Mouse (Mus musculus): ENCODE results near the gene Ttll5. TPM values are rescaled to one million over a fixed set of nuclear protein-coding genes. Genes with fewer than 3 reads are reported as not detected.

The Ttll5 gene
- total RNA-seq, 4 experiments from 2014 or later: 4.6 to 6.3 (median 5.7) TPM

DNA sequence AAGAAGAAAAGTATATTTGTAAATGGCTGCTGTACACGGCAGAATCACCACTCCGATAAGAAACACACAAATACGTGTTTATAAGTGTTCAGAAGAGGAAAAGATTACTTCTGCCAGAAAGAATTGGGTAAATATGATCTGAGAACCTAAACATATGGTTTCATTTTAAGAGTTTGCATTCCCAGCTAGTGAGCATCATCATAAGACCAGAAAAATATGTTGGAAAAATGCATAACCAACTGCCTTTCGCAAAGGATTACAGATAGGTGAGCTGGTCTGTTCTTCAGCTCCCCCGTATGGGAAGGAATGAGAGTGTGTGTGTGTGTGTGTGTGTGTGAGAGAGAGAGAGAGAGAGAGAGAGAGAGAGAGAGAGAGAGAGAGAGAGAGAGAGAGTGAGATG is 186.2 kb downstream of the Ttll5 start:
- no peak for DNase-seq (ENCODE audit: low spot score in 2 of 2)

DNA sequence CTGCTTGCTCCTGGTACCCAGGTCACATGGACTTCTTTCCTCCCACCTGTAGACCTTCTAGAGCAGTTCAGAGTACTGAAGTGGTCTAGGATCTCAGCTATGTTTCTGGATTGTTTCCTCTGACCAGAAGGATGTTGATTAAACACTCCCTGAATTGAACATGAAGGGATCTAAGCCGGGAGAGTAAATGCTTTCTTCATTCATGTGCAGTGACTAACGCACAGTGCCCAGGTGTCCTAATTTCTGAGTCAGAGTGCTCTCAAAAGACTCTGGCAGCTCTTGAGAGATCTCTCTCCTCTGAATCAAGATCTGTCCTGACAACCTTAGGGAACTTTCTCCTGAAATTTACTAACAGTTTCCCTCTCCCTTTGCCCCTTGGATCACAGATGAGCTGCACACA is 187.7 kb downstream of the Ttll5 start:
- no peak for DNase-seq (ENCODE audit: low spot score in 2 of 2)

GRCm38 (mm10) chr12:86014174-86014573 is 189.7 kb downstream of the Ttll5 start:
- DNase-seq (ENCODE audit: low spot score in 2 of 2): no peak

GRCm38 (mm10) chr12:86014621-86015020 is 190.2 kb downstream of the Ttll5 start:
- no peak for DNase-seq (ENCODE audit: low spot score in 2 of 2)

- DNase-seq (ENCODE audit: low spot score in 2 of 2): no peak
These were observed 190.7 kb downstream of the Ttll5 start for GRCm38 (mm10) chr12:86015114-86015513.

GRCm38 (mm10) chr12:86017360-86017759 is 192.9 kb downstream of the Ttll5 start:
- DNase-seq (ENCODE audit: low spot score in 2 of 2): no peak

DNA sequence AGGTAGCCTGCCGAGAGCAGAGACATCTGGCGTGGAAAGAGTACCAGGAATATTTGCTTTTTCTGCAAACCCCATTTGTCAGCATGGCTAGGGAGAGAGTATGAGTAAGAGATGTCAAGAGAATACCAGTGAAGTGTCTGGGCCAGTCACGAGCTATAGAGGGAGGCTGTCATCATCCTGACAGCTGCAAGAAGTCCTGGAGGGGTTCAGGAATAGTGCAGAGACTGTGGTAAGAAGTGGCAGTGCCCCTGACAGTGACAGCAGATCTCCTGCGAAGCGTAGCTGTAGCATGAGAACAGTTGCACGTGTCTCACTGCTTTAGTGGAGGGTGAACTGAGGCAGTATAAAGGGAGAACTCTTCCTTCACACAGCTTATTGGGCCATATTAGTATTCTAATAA is 197.1 kb downstream of the Ttll5 start:
- no peak for DNase-seq (ENCODE audit: low spot score in 2 of 2)

- no peak for DNase-seq (ENCODE audit: low spot score in 2 of 2)
These were observed 198.0 kb downstream of the Ttll5 start for GRCm38 (mm10) chr12:86022282-86022984.

GRCm38 (mm10) chr12:86023081-86023871 is 198.8 kb downstream of the Ttll5 start:
- peak; percentile 24 to 50 for DNase-seq (ENCODE audit: low spot score in 2 of 2)

- DNase-seq (ENCODE audit: low spot score in 2 of 2): no peak
These were observed 200.0 kb downstream of the Ttll5 start for GRCm38 (mm10) chr12:86024426-86024825.

DNA sequence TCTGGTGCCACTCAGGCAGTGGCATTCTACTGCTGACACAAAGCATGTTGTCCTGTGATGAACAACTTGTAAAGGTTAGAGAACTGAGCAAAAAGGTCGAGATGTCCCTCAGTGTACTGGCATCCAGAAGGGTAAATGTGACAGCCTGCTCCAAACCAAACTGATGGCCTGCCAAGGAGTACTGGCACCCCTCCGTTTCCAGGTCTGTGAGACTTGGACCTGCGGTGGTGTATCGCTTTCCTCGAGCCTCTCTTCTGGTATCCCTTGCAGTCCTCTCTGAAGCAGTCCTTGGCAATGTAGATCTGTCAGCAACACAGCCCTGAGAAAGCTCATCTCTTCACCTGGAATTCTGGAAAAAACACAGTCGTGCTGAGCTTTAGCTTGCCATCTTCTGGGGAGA is 201.0 kb downstream of the Ttll5 start:
- DNase-seq (ENCODE audit: low spot score in 2 of 2): peak; percentile 59 to 73

DNA sequence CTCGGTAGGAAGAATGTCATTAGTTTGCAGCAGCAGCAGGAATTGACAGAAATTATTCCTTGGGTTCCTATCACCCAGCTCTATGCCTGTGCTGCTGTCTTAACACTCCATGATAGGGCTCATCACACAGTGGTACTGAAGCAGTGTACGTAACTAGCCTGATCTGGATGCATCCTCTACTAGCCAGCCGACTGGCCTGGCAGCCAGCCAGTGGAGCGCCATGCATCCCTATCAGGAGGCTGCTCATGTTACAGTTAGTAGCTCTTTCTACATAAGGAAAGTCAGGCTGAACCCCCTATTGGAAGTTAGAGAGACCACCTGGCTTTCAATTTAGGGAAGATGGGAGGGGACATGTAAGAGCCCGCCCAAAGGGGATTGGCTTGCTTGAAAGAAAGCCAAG is 202.5 kb downstream of the Ttll5 start:
- DNase-seq (ENCODE audit: low spot score in 2 of 2): no peak

- DNase-seq (ENCODE audit: low spot score in 2 of 2): no peak
These were observed 203.3 kb downstream of the Ttll5 start for GRCm38 (mm10) chr12:86027747-86028146.

- DNase-seq (ENCODE audit: low spot score in 2 of 2): no peak
These were observed 206.5 kb downstream of the Ttll5 start for GRCm38 (mm10) chr12:86030932-86031331.

- no peak for DNase-seq (ENCODE audit: low spot score in 2 of 2)
These were observed 211.1 kb downstream of the Ttll5 start for GRCm38 (mm10) chr12:86035586-86035985.

DNA sequence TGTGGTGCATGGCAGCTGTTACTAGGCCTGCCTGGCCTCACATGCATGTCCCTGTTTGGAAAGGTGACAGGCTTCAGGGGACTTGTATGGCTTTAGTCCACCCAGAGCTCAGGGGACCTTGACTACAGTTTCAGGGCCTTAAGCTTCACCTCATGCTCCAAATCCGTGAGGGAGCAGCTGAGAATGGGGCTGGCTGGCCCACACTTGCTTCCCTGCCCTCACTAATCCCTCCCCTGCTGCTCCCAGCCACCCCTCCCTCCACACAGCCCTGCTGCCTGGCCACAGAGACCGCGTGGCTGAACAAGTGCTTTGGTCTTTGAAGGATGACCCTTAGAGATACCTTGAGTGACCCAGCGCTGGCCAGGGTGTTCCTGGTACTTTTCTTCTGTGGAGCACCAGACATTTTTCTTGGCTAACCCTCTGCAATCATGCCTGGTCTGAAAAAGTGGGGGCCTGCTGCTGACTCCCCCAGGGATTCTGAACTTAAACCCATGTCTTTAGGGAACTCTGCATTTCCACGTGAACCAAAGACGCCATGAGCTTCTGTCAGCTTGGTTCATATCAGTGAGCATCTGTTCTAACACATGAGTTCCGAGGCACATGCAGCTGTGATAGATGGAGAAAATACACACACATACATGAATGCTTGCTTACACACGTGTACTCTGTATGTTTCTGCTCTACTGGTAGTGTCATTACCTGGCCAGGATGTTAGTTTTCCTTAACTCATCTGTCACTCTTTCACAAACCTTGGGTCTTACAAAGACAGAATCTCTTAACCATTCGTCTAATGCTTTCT is 212.1 kb downstream of the Ttll5 start:
- no peak for DNase-seq (ENCODE audit: low spot score in 2 of 2)

DNA sequence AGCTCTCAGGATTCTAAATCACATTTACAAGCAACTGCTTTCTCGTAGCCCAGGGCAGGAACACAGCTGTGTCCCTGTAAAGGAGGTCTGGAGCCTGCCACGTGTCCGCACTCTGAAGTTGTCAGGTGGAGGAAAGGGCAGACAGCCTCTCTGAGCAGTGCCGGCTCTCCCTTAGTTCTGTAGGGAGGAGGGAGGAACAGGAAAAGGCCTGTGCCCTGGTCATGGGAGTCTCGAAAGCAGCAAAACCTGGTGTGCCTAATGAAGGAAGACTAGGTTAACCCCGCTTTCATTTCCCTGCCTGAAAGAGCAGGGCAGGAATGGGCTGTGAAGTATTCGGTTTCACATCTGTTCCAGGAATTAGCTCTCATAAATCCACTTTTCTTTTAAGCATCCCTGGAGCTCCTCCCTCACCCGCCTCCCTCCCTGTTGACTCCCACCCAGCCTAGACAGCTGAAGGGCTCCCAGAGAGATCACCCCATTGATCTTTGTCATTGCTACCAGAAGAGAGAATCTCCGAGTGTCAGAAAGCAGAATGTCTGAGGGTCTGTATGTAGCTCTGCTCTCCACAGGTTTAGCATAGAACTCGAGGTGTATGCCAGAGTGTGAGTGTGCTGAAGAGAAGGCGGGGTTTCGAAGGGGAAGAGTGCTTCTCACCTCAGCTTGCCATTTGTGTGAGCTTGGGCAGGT is 212.9 kb downstream of the Ttll5 start:
- DNase-seq (ENCODE audit: low spot score in 2 of 2): no peak

- no peak for DNase-seq (ENCODE audit: low spot score in 2 of 2)
These were observed 214.6 kb downstream of the Ttll5 start for GRCm38 (mm10) chr12:86039078-86039477.

DNA sequence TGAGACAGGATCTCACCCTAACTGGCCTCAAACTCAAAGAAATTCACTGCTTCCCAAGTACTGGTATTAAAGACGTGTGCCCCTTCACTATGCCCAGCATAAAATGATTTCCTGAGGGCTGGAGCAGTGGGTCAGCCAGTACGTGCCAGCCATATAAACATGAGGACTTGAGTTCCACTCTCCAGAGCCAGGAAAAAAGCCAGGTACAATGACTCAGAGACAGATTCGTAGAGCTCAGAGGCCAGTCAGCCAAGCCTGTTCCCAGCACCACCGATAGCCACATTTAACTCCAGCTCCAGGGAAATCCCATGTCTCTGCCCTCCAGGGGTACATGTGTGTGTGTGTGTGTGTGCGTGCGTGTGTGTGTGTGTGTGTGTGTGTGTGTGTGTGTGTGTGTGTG is 215.3 kb downstream of the Ttll5 start:
- no peak for DNase-seq (ENCODE audit: low spot score in 2 of 2)

GRCm38 (mm10) chr12:86046141-86046540 is 221.7 kb downstream of the Ttll5 start:
- DNase-seq (ENCODE audit: low spot score in 2 of 2): no peak

- DNase-seq (ENCODE audit: low spot score in 2 of 2): no peak
These were observed 222.3 kb downstream of the Ttll5 start for GRCm38 (mm10) chr12:86046776-86047175.

Data from gastrocnemius, adult 8-10 months (tissue).